Mouse (Mus musculus) kidney, adult 2 months (tissue): Measurements from ENCODE around the gene Plbd2.

Experiments used
- CTCF ChIP-seq: fragments of 200-500 bp; conservative IDR thresholded peaks from 2 replicates; pipeline ENCODE4 v1.5.1; 2011; ENCODE audit warnings: low read depth, mild to moderate bottlenecking, control low read depth, low read length, moderate library complexity, mixed read lengths; ENCODE audit not compliant: insufficient read depth, insufficient read length
- POLR2A ChIP-seq: fragments of 200-500 bp; IDR thresholded peaks from one replicate; pipeline ENCODE4 v1.6.1; 2011; ENCODE audit warnings: low read depth, low read length, control low read depth

- TF ChIP-seq POLR2A (no peak), CTCF (no peak)
Measured at GRCm38 (mm10) chr5:120473361-120473760, 30.1 kb downstream of the Plbd2 start.
